Mouse (Mus musculus) megakaryocyte-erythroid progenitor cell, adult 5-6 weeks (primary cell): Measurements from ENCODE around the gene Sgk2. TPM values are rescaled to one million over a fixed set of nuclear protein-coding genes. Genes with fewer than 3 reads are reported as not detected.
A peak's percentile ranks its signal among the peaks of the same experiment; 100 is the strongest.
"Not testable (repeated sequence)": the region's sequence is repeated elsewhere in the genome, so short reads cannot be mapped to it uniquely, and the experiment has no call there.

Experiments used
- ATAC-seq: replicated peaks from 2 replicates; pipeline ENCODE4 v1.8.0; 2016; ENCODE audit warnings: mild to moderate bottlenecking, inconsistent platforms; ENCODE audit not compliant: severe bottlenecking, poor library complexity, low FRiP score, low TSS enrichment
- total RNA-seq, 2 experiments: library from RNA; stranded (forward) in 1 of 2; stranded (reverse) in 1 of 2; fragments of 200-1000, 215-1000 nt in 1 of 2; fragments of >200 nt in 1 of 2; fragmentation: Nextera tagmentation in 1 of 2; gene quantifications; 2 replicates each; pipeline ENCODE4 v1.2.3; 2014 to 2017

Gene Sgk2
- total RNA-seq, 2 experiments from 2014 or later = not detected

GRCm38 (mm10) chr2:163054891-163055494 is 67.9 kb downstream of the Sgk2 start:
- ATAC-seq = 0 out of 2 replicates have a peak, but pooled peaks have one; percentile 18

DNA sequence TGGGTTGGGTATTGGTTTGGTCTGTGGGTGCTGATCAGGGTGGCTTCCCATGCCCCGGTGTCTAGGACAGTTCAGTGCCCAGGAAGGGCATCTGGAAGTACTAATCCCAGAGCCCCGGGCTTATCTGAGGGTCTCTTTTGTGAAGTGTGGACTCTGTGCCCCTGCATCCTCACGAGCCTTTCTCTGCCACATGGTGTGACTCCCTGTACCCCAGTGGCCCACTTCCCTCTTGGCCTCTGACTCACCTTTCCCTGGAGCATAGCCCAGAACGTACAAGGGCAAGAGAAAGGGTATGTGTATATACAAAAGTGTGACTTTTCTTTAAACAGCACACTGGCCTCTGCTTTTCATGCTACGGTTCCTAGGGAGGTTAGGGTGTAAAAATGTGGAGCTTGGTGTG is 68.6 kb downstream of the Sgk2 start:
- no peak for ATAC-seq

DNA sequence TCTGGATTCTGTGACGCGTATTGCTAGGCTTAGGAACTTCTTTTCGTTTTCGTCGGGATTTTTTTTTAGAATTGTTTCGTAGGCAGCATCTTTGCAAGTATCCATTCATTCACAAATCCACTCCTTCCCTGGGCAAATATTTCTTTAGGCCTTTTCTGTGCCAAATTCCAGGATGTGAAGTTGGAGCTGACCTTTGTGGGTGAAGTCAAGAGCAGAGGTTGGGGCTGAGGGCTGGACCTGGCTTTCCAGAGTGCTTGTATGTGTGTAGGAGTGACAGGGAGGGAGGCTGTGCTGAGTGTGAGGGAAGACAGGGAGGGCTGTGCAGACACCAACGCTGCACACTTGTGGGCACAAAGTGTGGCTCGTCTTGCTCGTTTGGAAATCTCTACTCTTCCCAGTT is 69.5 kb downstream of the Sgk2 start:
- ATAC-seq = no peak

- not testable (repeated sequence) for ATAC-seq
Observed at GRCm38 (mm10) chr2:163058981-163059380, 71.9 kb downstream of the Sgk2 start.

GRCm38 (mm10) chr2:163060630-163061029 is 73.5 kb downstream of the Sgk2 start:
- no peak for ATAC-seq

DNA sequence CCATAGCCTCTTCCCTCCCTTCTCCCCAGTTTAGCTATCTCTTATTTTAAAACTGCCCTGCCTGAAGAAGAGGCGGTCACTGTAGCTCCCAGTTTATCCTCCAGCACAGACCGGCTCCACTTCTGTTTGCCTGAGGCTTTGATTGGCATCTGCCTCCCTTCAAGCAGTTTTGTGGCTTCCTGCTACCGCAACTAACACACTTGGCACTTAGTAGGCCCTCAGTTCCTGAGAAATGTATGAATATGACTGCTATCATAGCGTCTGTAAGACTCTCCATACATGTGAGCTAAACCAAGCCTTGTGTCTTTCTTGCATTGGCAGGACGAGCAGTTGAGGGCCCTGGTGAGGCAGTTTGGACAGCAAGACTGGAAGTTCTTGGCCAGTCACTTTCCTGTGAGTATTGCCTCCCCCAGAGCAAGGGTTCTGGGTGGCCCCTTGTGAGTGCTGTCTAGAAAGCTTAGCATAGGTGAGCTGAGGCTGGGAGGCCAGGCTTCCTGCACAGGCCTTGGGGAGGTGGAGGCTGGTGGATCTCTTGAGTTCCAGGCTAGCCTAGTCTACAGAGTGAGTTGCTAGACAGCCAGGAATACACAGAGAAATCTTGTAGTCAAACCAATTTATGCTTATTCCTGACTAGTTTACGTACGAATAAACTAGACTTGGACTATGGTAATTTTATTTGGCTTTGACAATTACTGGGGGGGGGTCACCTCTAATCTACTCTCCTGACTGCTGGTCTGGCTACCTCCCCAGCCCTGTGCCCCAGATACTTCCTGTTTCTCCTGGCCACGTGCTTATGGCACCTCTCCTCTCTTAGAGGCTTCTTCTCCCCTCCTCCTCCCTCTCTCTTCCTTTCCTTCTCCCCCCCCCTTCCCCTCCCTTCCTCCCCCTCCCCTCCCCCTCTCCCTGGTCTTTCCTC is 74.3 kb downstream of the Sgk2 start:
- 0 out of 2 replicates have a peak, but pooled peaks have one; percentile 23 for ATAC-seq

DNA sequence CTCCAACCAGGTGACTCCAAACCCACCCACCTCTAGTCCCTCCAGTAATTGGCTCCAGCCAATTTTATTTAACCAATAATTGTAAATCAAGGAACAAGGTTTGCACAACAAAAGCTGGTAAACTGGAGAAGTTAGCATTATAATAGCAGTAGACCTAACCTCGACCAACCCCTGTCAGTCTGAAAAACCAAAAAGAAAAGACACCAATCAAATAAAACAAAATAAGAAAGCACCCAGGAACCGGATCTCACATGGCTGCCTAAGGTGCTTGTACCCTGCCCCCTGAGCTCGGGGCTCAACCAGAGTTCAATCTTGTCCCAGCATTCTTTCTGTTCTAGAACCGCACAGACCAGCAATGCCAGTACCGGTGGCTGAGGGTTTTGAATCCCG is 75.0 kb downstream of the Sgk2 start:
- no peak for ATAC-seq

Other genes starting within 250 kb of the Sgk2 start
- 233 and 311 TPM in 2 replicates for gene Srsf6, start 55.8 kb upstream of the Sgk2 start, total RNA-seq (2014; fragmentation: Nextera tagmentation)
- gene Srsf6, start 55.8 kb upstream of the Sgk2 start, total RNA-seq (2017) = 286 and 303 TPM in 2 replicates
- gene L3mbtl1, start 43.9 kb upstream of the Sgk2 start, total RNA-seq (2014; fragmentation: Nextera tagmentation) = 0.81 TPM in 1 of 2 replicates, not detected in the other
- not detected in 2 replicates for gene L3mbtl1, start 43.9 kb upstream of the Sgk2 start, total RNA-seq (2017)
- gene Ift52, start 30.0 kb downstream of the Sgk2 start, total RNA-seq (2014; fragmentation: Nextera tagmentation) = 30.3 and 37.7 TPM in 2 replicates
- 19.4 and 32.9 TPM in 2 replicates for gene Ift52, start 30.0 kb downstream of the Sgk2 start, total RNA-seq (2017)
- gene Mybl2, start 67.4 kb downstream of the Sgk2 start, total RNA-seq (2014; fragmentation: Nextera tagmentation) = 52.7 and 60.8 TPM in 2 replicates
- gene Mybl2, start 67.4 kb downstream of the Sgk2 start, total RNA-seq (2017) = 22.3 and 33.9 TPM in 2 replicates
- not detected in 2 replicates for gene Gtsf1l, start 100.5 kb downstream of the Sgk2 start, total RNA-seq (2014; fragmentation: Nextera tagmentation)
- gene Gtsf1l, start 100.5 kb downstream of the Sgk2 start, total RNA-seq (2017) = not detected in 2 replicates
- 0.87 TPM in 1 of 2 replicates, not detected in the other for gene Tox2, start 215.8 kb downstream of the Sgk2 start, total RNA-seq (2014; fragmentation: Nextera tagmentation)
- 4.1 TPM in 1 of 2 replicates, not detected in the other for gene Tox2, start 215.8 kb downstream of the Sgk2 start, total RNA-seq (2017)